Mouse (Mus musculus): ENCODE measurements around the gene Isy1.
A peak's percentile ranks its signal among the peaks of the same experiment; 100 is the strongest.

GRCm38 (mm10) chr6:87779174-87780165 lies 59.1 kb downstream of the Isy1 start:
- TF ChIP-seq CTCF (IDR thresholded peaks at IDR 0.05; ENCODE audit: insufficient read depth, low read length) (peak; percentile 37), POLR2A (IDR thresholded peaks at IDR 0.05; ENCODE audit: borderline replicate concordance, extremely low read depth, low read depth, low read length) (no peak)
